Mouse (Mus musculus): ENCODE measurements at regions not wholly inside any gene's neighbourhood (a gene's known extent, or its start where the extent isn't known, plus 50 kb on each side); places are given as distances from the start of the nearest gene placed in this dataset.

GRCm38 (mm10) chr5:76413886-76414285, 50.3 kb upstream of the Nmu start:
- ChIA-PET POLR2A (no interaction called here), CTCF (no interaction called here)

GRCm38 (mm10) chr5:76416256-76416655, 52.7 kb upstream of the Nmu start:
- ChIA-PET CTCF (no interaction called here), POLR2A (no interaction called here)

- ChIA-PET POLR2A (interaction anchor here in 2 of 4 experiments (0.6 to 1.1 kb wide), 2 partner anchors 151 to 234 kb away, joined by 3 read pairs; no protein-coding TSS in a partner anchor), CTCF (interaction anchor here in 2 of 4 experiments (0.6 to 0.7 kb wide), 2 partner anchors 186 to 1409 kb away, joined by 3 to 5 read pairs; no protein-coding TSS in a partner anchor)
These were observed 53.5 kb upstream of the Nmu start for GRCm38 (mm10) chr5:76417137-76417536.

DNA sequence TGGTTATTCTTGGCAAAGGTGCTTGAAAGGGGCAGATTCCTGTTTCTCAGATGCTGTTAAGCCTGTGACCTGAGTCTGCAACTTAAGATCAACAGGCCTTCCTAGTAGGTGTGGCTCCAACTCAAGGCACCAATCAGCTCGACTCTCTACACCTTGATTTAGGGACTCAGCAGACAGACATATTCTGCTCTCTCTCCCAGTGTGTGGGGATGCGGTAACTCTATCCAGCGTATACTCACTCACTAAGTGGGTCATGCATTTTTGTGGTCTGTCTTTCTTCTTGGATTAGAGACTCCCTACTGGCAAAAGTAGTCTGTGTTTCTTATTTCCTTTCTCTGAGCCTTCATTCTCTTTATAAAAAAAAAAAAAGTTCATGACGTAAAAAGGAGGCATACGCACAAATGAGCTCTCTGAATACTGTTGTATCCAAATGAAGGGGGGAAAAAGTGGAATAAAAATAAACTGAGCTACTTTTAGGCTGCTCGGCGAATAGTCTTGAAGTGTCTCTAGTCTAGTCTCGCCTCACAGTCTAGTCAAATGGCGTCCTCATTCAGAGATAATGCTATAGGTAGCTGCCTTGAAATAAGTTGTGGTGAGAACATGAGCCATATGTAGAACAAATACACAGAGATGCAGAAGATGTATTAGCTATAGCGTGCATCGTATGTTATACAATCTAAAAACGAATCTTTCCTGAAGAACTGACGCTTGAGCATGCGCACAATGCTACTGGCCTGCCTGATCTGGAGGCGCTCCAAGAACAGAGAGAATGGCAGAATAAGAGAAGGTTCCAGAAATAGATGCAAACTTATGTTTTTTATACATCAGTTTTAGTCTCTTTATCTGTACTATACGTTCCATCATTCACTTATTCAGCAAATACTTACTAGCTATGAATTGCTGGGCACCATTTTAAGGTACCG, 55.6 kb upstream of the Nmu start:
- ChIA-PET CTCF (no interaction called here), POLR2A (interaction anchor here in 2 of 4 experiments (0.7 kb wide), 2 partner anchors 13 to 677 kb away, joined by 4 to 5 read pairs; no protein-coding TSS in a partner anchor)

DNA sequence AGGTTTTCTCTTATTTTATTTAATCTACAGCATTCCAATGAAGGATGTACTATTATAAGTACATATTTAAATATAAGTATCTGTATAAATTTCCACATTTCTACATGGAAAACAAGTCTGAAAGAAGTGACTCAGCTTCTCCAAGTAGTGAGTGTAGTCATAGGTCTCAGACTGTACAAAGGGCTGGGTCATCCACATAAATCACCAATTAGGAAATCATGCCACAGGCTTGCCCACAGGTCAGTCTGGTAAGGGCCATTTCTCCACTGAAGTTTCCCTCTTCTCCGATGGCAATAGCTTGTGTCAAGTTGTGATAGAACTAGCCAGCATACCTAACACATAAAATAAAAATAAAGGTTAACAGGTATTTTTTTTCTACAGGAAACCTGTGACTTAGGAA, 56.3 kb upstream of the Nmu start:
- ChIA-PET POLR2A (no interaction called here), CTCF (no interaction called here)

- ChIA-PET CTCF (interaction anchor here in 1 of 4 experiments (0.7 kb wide), 1 partner anchor 11 kb away, joined by 3 read pairs; no protein-coding TSS in a partner anchor), POLR2A (no interaction called here)
These were observed 57.0 kb upstream of the Nmu start for GRCm38 (mm10) chr5:76420606-76421005.

GRCm38 (mm10) chr5:76423593-76423992, 60.0 kb upstream of the Nmu start:
- CTCF ChIA-PET, result interaction anchor here in 1 of 4 experiments (0.6 kb wide), 1 partner anchor 443 kb away, joined by 3 read pairs; no protein-coding TSS in a partner anchor
- POLR2A ChIA-PET, result interaction anchor here in 1 of 4 experiments (0.7 kb wide), 1 partner anchor 23 kb away, joined by 3 read pairs; no protein-coding TSS in a partner anchor

DNA sequence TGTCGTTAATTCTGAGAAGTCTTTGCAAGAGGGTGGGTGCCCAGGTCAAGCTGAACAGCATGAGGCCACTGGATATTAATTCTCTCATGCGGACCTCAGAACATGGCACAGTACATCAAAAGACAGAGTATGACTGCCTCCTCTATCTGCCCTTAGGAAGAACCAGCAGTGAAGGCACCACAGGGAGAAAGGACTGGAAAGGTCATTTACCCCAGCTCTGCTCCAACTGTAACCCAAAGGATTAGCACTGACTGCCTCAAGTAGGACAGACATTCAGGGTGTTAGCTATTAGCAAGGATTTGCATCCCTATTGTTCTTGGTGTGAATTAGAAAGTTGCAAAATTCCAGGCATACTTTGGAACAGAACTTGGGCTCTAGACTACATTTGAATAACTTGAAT, 58.2 kb upstream of the Gm7271 start:
- ChIA-PET CTCF (no interaction called here), POLR2A (no interaction called here)

DNA sequence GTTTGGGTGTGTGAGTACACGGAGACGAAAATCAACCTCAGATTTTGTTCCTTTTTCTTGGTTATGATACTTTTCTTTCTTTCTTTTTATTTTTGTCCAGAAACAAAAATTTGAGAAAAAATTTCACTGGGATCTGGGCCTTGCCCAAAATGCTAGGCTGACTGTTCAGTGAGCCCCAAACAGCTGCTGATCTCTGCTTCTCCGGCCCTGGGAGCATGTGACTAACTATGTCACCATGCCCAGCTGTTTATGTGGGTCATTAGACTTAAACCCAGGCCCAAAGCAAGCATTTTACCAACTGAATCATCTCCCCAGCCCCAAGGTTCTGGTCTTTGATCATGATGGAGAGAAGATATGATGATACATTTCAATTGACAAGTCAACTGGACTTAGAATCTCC, 56.3 kb upstream of the Gm7271 start:
- POLR2A ChIA-PET, result no interaction called here
- CTCF ChIA-PET, result no interaction called here

- POLR2A ChIA-PET, result no interaction called here
- CTCF ChIA-PET, result no interaction called here
These were observed 54.4 kb upstream of the Gm7271 start for GRCm38 (mm10) chr5:76429441-76429840.

DNA sequence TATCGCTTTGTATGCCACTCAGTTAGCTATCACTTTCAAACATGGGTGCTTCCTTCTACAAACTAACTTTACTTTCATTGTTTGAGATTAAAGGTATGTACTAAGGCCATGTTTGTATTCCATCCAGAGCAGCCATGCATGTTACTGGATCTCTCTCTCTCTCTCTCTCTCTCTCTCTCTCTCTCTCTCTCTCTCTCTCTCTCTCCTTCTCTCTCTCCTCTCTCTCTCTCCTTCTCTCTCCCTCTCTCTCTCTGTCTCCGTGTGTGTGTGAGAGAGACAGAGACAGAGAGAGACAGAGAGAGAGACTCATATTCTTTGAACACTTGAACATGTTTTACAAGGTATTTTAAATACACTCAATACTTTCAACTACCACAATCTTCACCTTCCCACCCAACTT, 50.2 kb upstream of the Gm7271 start:
- CTCF ChIA-PET, result no interaction called here
- POLR2A ChIA-PET, result interaction anchor here in 1 of 4 experiments (0.6 to 0.7 kb wide), 2 partner anchors 28 to 187 kb away, joined by 3 to 5 read pairs; no protein-coding TSS in a partner anchor
